Mouse (Mus musculus): ENCODE results near the gene Rad23a. TPM values are rescaled to one million over a fixed set of nuclear protein-coding genes. Genes with fewer than 3 reads are reported as not detected.

The Rad23a gene
- polyA plus RNA-seq, 1 experiment = 68.0 TPM

GRCm38 (mm10) chr8:84822723-84823122 is 17.7 kb downstream of the Rad23a start, which contains the start of gene Dand5:
TSS of gene Dand5 (minus strand) at chr8:84822823.
- Histone ChIP-seq H3K27ac (ENCODE audit: insufficient read depth, low read length) (no peak within 1 kb of the TSS), H3K27me3 (ENCODE audit: control insufficient read depth, insufficient read depth, low read length, poor library complexity, severe bottlenecking) (no peaks in the 10 kb centered on the region), H3K4me3 (ENCODE audit: low read depth, low read length) (no peak within 1 kb of the TSS), H3K36me3 (ENCODE audit: control insufficient read depth, insufficient read depth, low read length, poor library complexity, severe bottlenecking) (no peaks in the 10 kb centered on the region), H3K4me1 (ENCODE audit: control insufficient read depth, insufficient read depth, low read length) (no peaks in the 10 kb centered on the region), H3K9me3 (replicated peaks; ENCODE audit: control insufficient read depth, insufficient read depth, low read length, poor library complexity, severe bottlenecking) (no peaks in the 10 kb centered on the region), H3K9ac (ENCODE audit: low read depth, poor library complexity, severe bottlenecking) (0 out of 2 replicates have a peak within 1 kb of the TSS, but pooled peaks have one; percentile 2)
- no peak for TF ChIP-seq POLR2A (IDR thresholded peaks at IDR 0.05; ENCODE audit: insufficient read depth, low read length)
- TF ChIP-seq CTCF (IDR thresholded peaks at IDR 0.05; ENCODE audit: low read depth, low read length) = no peak
- TF ChIP-seq EP300 (IDR thresholded peaks at IDR 0.05; ENCODE audit: insufficient read depth, low read depth, low read length) = no peak

- Histone ChIP-seq H3K27me3 (ENCODE audit: control insufficient read depth, insufficient read depth, low read length, poor library complexity, severe bottlenecking) (0 out of 2 replicates have a peak, but pooled peaks cover under 1% of the 10 kb centered on the region), H3K4me1 (ENCODE audit: control insufficient read depth, insufficient read depth, low read length) (no peaks in the 10 kb centered on the region), H3K27ac (ENCODE audit: insufficient read depth, low read length) (no peak overlapping the region), H3K36me3 (ENCODE audit: control insufficient read depth, insufficient read depth, low read length, poor library complexity, severe bottlenecking) (no peaks in the 10 kb centered on the region), H3K4me3 (ENCODE audit: low read depth, low read length) (peak overlapping the region; percentile 0; the same call in 1 of the 2 replicates), H3K9ac (ENCODE audit: low read depth, poor library complexity, severe bottlenecking) (0 out of 2 replicates have a peak overlapping the region, but pooled peaks have one; percentile 4), H3K9me3 (replicated peaks; ENCODE audit: control insufficient read depth, insufficient read depth, low read length, poor library complexity, severe bottlenecking) (no peaks in the 10 kb centered on the region)
- no peak for TF ChIP-seq POLR2A (IDR thresholded peaks at IDR 0.05; ENCODE audit: insufficient read depth, low read length)
- no peak for TF ChIP-seq CTCF (IDR thresholded peaks at IDR 0.05; ENCODE audit: low read depth, low read length)
- TF ChIP-seq EP300 (IDR thresholded peaks at IDR 0.05; ENCODE audit: insufficient read depth, low read depth, low read length) = no peak
Observed at GRCm38 (mm10) chr8:84816117-84816516, 24.3 kb downstream of the Rad23a start.

DNA sequence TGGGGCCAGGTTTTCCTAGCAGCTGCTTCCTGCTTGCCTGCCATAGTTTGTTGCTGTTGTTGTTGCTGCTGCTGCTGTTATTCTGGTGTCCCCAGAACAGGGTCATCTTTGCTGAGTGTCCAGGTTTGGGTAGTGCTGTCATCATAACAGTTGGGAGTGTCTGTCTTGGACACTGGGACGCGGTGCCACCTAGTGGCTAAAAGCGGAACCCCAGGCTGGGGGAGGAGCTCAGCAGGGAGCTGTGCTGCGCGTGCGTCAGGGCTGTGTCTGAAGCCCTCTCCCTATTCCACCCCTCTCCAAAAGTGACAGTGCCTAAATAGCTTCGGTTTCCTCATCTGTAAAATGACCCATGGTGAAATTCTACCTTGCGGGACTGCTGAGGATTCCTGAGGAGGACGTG is 24.9 kb downstream of the Rad23a start:
- Histone ChIP-seq H3K36me3 (ENCODE audit: control insufficient read depth, insufficient read depth, low read length, poor library complexity, severe bottlenecking) (no peaks in the 10 kb centered on the region), H3K27me3 (ENCODE audit: control insufficient read depth, insufficient read depth, low read length, poor library complexity, severe bottlenecking) (0 out of 2 replicates have a peak, but pooled peaks cover 2% of the 10 kb centered on the region), H3K4me3 (ENCODE audit: low read depth, low read length) (no peak overlapping the region), H3K9me3 (replicated peaks; ENCODE audit: control insufficient read depth, insufficient read depth, low read length, poor library complexity, severe bottlenecking) (peaks cover 2% of the 10 kb centered on the region; the same call in 1 of the 2 replicates), H3K4me1 (ENCODE audit: control insufficient read depth, insufficient read depth, low read length) (no peaks in the 10 kb centered on the region), H3K9ac (ENCODE audit: low read depth, poor library complexity, severe bottlenecking) (no peak overlapping the region), H3K27ac (ENCODE audit: insufficient read depth, low read length) (no peak overlapping the region)
- TF ChIP-seq CTCF (IDR thresholded peaks at IDR 0.05; ENCODE audit: low read depth, low read length) (peak; percentile 99), POLR2A (IDR thresholded peaks at IDR 0.05; ENCODE audit: insufficient read depth, low read length) (no peak), EP300 (IDR thresholded peaks at IDR 0.05; ENCODE audit: insufficient read depth, low read depth, low read length) (no peak)

- no peaks in the 10 kb centered on the region for H3K4me1 ChIP-seq (ENCODE audit: control insufficient read depth, insufficient read depth, low read length)
- H3K4me3 ChIP-seq (ENCODE audit: low read depth, low read length) = no peak overlapping the region
- H3K27me3 ChIP-seq (ENCODE audit: control insufficient read depth, insufficient read depth, low read length, poor library complexity, severe bottlenecking) = 0 out of 2 replicates have a peak, but pooled peaks cover 2% of the 10 kb centered on the region
- no peak for TF ChIP-seq POLR2A (IDR thresholded peaks at IDR 0.05; ENCODE audit: insufficient read depth, low read length)
- TF ChIP-seq EP300 (IDR thresholded peaks at IDR 0.05; ENCODE audit: insufficient read depth, low read depth, low read length) = no peak
- no peak for TF ChIP-seq CTCF (IDR thresholded peaks at IDR 0.05; ENCODE audit: low read depth, low read length)
- no peaks in the 10 kb centered on the region for H3K36me3 ChIP-seq (ENCODE audit: control insufficient read depth, insufficient read depth, low read length, poor library complexity, severe bottlenecking)
- peaks cover 2% of the 10 kb centered on the region; the same call in 1 of the 2 replicates for H3K9me3 ChIP-seq (replicated peaks; ENCODE audit: control insufficient read depth, insufficient read depth, low read length, poor library complexity, severe bottlenecking)
- no peak overlapping the region for H3K9ac ChIP-seq (ENCODE audit: low read depth, poor library complexity, severe bottlenecking)
- no peak overlapping the region for H3K27ac ChIP-seq (ENCODE audit: insufficient read depth, low read length)
Observed at GRCm38 (mm10) chr8:84814555-84815441, 25.7 kb downstream of the Rad23a start.

- no peak overlapping the region for H3K27ac ChIP-seq (ENCODE audit: insufficient read depth, low read length)
- peaks cover 2% of the 10 kb centered on the region; the same call in 1 of the 2 replicates for H3K9me3 ChIP-seq (replicated peaks; ENCODE audit: control insufficient read depth, insufficient read depth, low read length, poor library complexity, severe bottlenecking)
- no peaks in the 10 kb centered on the region for H3K4me1 ChIP-seq (ENCODE audit: control insufficient read depth, insufficient read depth, low read length)
- no peak overlapping the region for H3K9ac ChIP-seq (ENCODE audit: low read depth, poor library complexity, severe bottlenecking)
- TF ChIP-seq CTCF (IDR thresholded peaks at IDR 0.05; ENCODE audit: low read depth, low read length) (no peak), POLR2A (IDR thresholded peaks at IDR 0.05; ENCODE audit: insufficient read depth, low read length) (no peak), EP300 (IDR thresholded peaks at IDR 0.05; ENCODE audit: insufficient read depth, low read depth, low read length) (no peak)
- no peak overlapping the region for H3K4me3 ChIP-seq (ENCODE audit: low read depth, low read length)
- H3K27me3 ChIP-seq (ENCODE audit: control insufficient read depth, insufficient read depth, low read length, poor library complexity, severe bottlenecking) = 0 out of 2 replicates have a peak, but pooled peaks cover 2% of the 10 kb centered on the region
- no peaks in the 10 kb centered on the region for H3K36me3 ChIP-seq (ENCODE audit: control insufficient read depth, insufficient read depth, low read length, poor library complexity, severe bottlenecking)
Observed at GRCm38 (mm10) chr8:84814240-84814554, 26.3 kb downstream of the Rad23a start.

- H3K9me3 ChIP-seq (replicated peaks; ENCODE audit: control insufficient read depth, insufficient read depth, low read length, poor library complexity, severe bottlenecking) = peaks cover 2% of the 10 kb centered on the region; the same call in 1 of the 2 replicates
- no peaks in the 10 kb centered on the region for H3K4me1 ChIP-seq (ENCODE audit: control insufficient read depth, insufficient read depth, low read length)
- TF ChIP-seq EP300 (IDR thresholded peaks at IDR 0.05; ENCODE audit: insufficient read depth, low read depth, low read length) = no peak
- no peak for TF ChIP-seq POLR2A (IDR thresholded peaks at IDR 0.05; ENCODE audit: insufficient read depth, low read length)
- TF ChIP-seq CTCF (IDR thresholded peaks at IDR 0.05; ENCODE audit: low read depth, low read length) = no peak
- no peaks in the 10 kb centered on the region for H3K36me3 ChIP-seq (ENCODE audit: control insufficient read depth, insufficient read depth, low read length, poor library complexity, severe bottlenecking)
- no peak overlapping the region for H3K27ac ChIP-seq (ENCODE audit: insufficient read depth, low read length)
- no peak overlapping the region for H3K9ac ChIP-seq (ENCODE audit: low read depth, poor library complexity, severe bottlenecking)
- H3K4me3 ChIP-seq (ENCODE audit: low read depth, low read length) = no peak overlapping the region
- H3K27me3 ChIP-seq (ENCODE audit: control insufficient read depth, insufficient read depth, low read length, poor library complexity, severe bottlenecking) = 0 out of 2 replicates have a peak, but pooled peaks cover 2% of the 10 kb centered on the region
Observed at GRCm38 (mm10) chr8:84813830-84814229, 26.6 kb downstream of the Rad23a start.

Measured in ES-Bruce4 (cell line).